24 mouse cellular contexts compared by ENCODE assay signal in genomic region chr10:40512185-40512584, GRCm38 (mm10). TPM values are rescaled to one million over a fixed set of nuclear protein-coding genes. Genes with fewer than 3 reads are reported as not detected.
A peak's percentile ranks its signal among the peaks of the same experiment; 100 is the strongest.
DNase-seq lines count a peak whose midpoint lies in the region; ATAC-seq lines count a peak whose summit lies in the region.
"Had no signal": no experiment of that assay in that cellular context is flagged by ENCODE, and none has a peak within 500 bp of the region (broad histone marks: within the 10 kb centered on the region; RNA-seq: fewer than 3 reads in every experiment).

No protein-coding gene starts in this region.

- H3K27ac ChIP-seq in intestine, embryonic 14.5 days (ENCODE audit: low read depth), result no peak overlapping the region
- no peak overlapping the region for H3K27ac ChIP-seq in intestine, embryonic 16.5 days (ENCODE audit: low read length)
- H3K27ac ChIP-seq in lung, embryonic 15.5 days, result peak overlapping the region; percentile 62; the same call in 1 of the 2 replicates
- H3K27ac ChIP-seq in stomach, embryonic 15.5 days, result peak overlapping the region; percentile 83
- H3K27ac ChIP-seq: embryonic facial prominence, embryonic 10.5 days; forebrain, embryonic 13.5 days; gastrocnemius, adult 2 months; heart, embryonic 10.5 days; hindbrain, embryonic 13.5 days; hindbrain, postnatal 0 days had no signal

- ATAC-seq in intestine, embryonic 14.5 days (replicated peaks; ENCODE audit: low FRiP score, low TSS enrichment, low read depth), result no peak
- ATAC-seq in intestine, embryonic 16.5 days, result no peak
- ATAC-seq in lung, embryonic 15.5 days (ENCODE audit: borderline replicate concordance, extremely low read depth, low FRiP score, low TSS enrichment), result no peak
- 0 out of 2 replicates have a peak, but pooled peaks have one; percentile 18 for ATAC-seq in granulocyte monocyte progenitor cell, adult 5-6 weeks (replicated peaks; ENCODE audit: poor library complexity, severe bottlenecking)
- ATAC-seq in stomach, embryonic 15.5 days (ENCODE audit: insufficient read depth, low FRiP score, low read depth), result no peak
- ATAC-seq: forebrain, embryonic 13.5 days; hindbrain, postnatal 0 days had no signal

- H3K36me3 ChIP-seq in intestine, embryonic 14.5 days (ENCODE audit: control insufficient read depth, insufficient read depth, low read length), result no peaks in the 10 kb centered on the region
- H3K36me3 ChIP-seq in intestine, embryonic 16.5 days (ENCODE audit: control insufficient read depth, insufficient read depth, low read length), result no peaks in the 10 kb centered on the region
- no peaks in the 10 kb centered on the region for H3K36me3 ChIP-seq in lung, embryonic 15.5 days
- H3K36me3 ChIP-seq in stomach, embryonic 15.5 days, result no peaks in the 10 kb centered on the region
- H3K36me3 ChIP-seq: embryonic facial prominence, embryonic 10.5 days; heart, embryonic 10.5 days; hindbrain, embryonic 13.5 days had no signal

- 90% methylated on average over 6 of the region's 6 CpGs for WGBS in intestine, embryonic 14.5 days
- WGBS in intestine, embryonic 16.5 days, result 93% methylated on average over 6 of the region's 6 CpGs
- WGBS in lung, embryonic 15.5 days, result 86% methylated on average over 6 of the region's 6 CpGs
- 79% methylated on average over 6 of the region's 6 CpGs for WGBS in stomach, embryonic 15.5 days

- no peak overlapping the region for H3K4me2 ChIP-seq in intestine, embryonic 14.5 days (ENCODE audit: low read length)
- no peak overlapping the region for H3K4me2 ChIP-seq in intestine, embryonic 16.5 days (ENCODE audit: low read depth, low read length)
- H3K4me2 ChIP-seq in lung, embryonic 15.5 days, result no peak overlapping the region
- no peak overlapping the region for H3K4me2 ChIP-seq in stomach, embryonic 15.5 days
- H3K4me2 ChIP-seq: forebrain, embryonic 13.5 days; hindbrain, embryonic 13.5 days had no signal

- DNase-seq in intestine, embryonic 14.5 days (ENCODE audit: low spot score), result peak; percentile 34
- no peak for DNase-seq in lung, postnatal 4 days
- DNase-seq in Muller cell, postnatal 12 days (ENCODE audit: inconsistent ontology term), result no peak
- DNase-seq in yolk sac, embryonic 10.5 days (ENCODE audit: low spot score), result no peak
- DNase-seq: adrenal gland, postnatal 14 days; cerebellum, adult 2 months; cerebellum, postnatal 10 days; gastrocnemius, adult 2 months; gastrocnemius, postnatal 25 days; heart, adult 18-20 months; heart, postnatal 14 days had no signal

- H3K9me3 ChIP-seq in intestine, embryonic 14.5 days (ENCODE audit: control insufficient read depth, low read length), result no peaks in the 10 kb centered on the region
- H3K9me3 ChIP-seq in intestine, embryonic 16.5 days (ENCODE audit: control insufficient read depth, low read length), result no peaks in the 10 kb centered on the region
- H3K9me3 ChIP-seq in lung, embryonic 15.5 days, result no peaks in the 10 kb centered on the region
- no peaks in the 10 kb centered on the region for H3K9me3 ChIP-seq in stomach, embryonic 15.5 days
- H3K9me3 ChIP-seq: embryonic facial prominence, embryonic 10.5 days; forebrain, embryonic 13.5 days; heart, embryonic 10.5 days; hindbrain, embryonic 13.5 days had no signal

- no peaks in the 10 kb centered on the region for H3K4me1 ChIP-seq in intestine, embryonic 14.5 days (replicated peaks; ENCODE audit: control insufficient read depth, insufficient read depth, low read length)
- H3K4me1 ChIP-seq in intestine, embryonic 16.5 days (ENCODE audit: control insufficient read depth, insufficient read depth, low read length), result peaks cover 3% of the 10 kb centered on the region; the same call in 1 of the 2 replicates
- H3K4me1 ChIP-seq in lung, embryonic 15.5 days, result peaks cover 12% of the 10 kb centered on the region
- H3K4me1 ChIP-seq in stomach, embryonic 15.5 days, result no peaks in the 10 kb centered on the region
- H3K4me1 ChIP-seq: forebrain, embryonic 13.5 days; heart, embryonic 10.5 days had no signal

- no peak overlapping the region for H3K9ac ChIP-seq in intestine, embryonic 14.5 days (ENCODE audit: low read length)
- no peak overlapping the region for H3K9ac ChIP-seq in intestine, embryonic 16.5 days (ENCODE audit: low read depth, low read length)
- no peak overlapping the region for H3K9ac ChIP-seq in lung, embryonic 15.5 days
- no peak overlapping the region for H3K9ac ChIP-seq in stomach, embryonic 15.5 days
- H3K9ac ChIP-seq: forebrain, embryonic 13.5 days; hindbrain, embryonic 13.5 days had no signal

- H3K4me3 ChIP-seq in intestine, embryonic 14.5 days (ENCODE audit: low read depth, low read length), result no peak overlapping the region
- no peak overlapping the region for H3K4me3 ChIP-seq in intestine, embryonic 16.5 days (ENCODE audit: low read length)
- H3K4me3 ChIP-seq in lung, embryonic 15.5 days, result no peak overlapping the region
- H3K4me3 ChIP-seq in stomach, embryonic 15.5 days (replicated peaks), result no peak overlapping the region
- H3K4me3 ChIP-seq: embryonic facial prominence, embryonic 10.5 days; forebrain, embryonic 13.5 days; gastrocnemius, adult 2 months; heart, embryonic 10.5 days; hindbrain, embryonic 13.5 days had no signal

- H3K27me3 ChIP-seq in intestine, embryonic 14.5 days (replicated peaks; ENCODE audit: control insufficient read depth, insufficient read depth, low read length), result no peaks in the 10 kb centered on the region
- no peaks in the 10 kb centered on the region for H3K27me3 ChIP-seq in intestine, embryonic 16.5 days (replicated peaks; ENCODE audit: control insufficient read depth, insufficient read depth, low read length)
- no peaks in the 10 kb centered on the region for H3K27me3 ChIP-seq in lung, embryonic 15.5 days
- H3K27me3 ChIP-seq in stomach, embryonic 15.5 days (replicated peaks), result no peaks in the 10 kb centered on the region
- H3K27me3 ChIP-seq: forebrain, embryonic 13.5 days; hindbrain, embryonic 13.5 days had no signal

RNA-seq across cellular contexts. Expression of gene Slc22a16, which starts 58.0 kb away (rescaled TPM):
- polyA plus RNA-seq in intestine, embryonic 14.5 days (2014; fragmentation: Nextera tagmentation; extraction: Ambion mirVana), result not detected in 2 replicates
- not detected in 2 replicates for polyA plus RNA-seq in intestine, embryonic 16.5 days (2015; fragmentation: Nextera tagmentation; extraction: Ambion mirVana)
- polyA plus RNA-seq in lung, embryonic 15.5 days (2015; fragmentation: Nextera tagmentation; extraction: Ambion mirVana), result not detected in 2 replicates
- not detected in 2 replicates for total RNA-seq in granulocyte monocyte progenitor cell, adult 5-6 weeks (2014; fragmentation: Nextera tagmentation)
- not detected in 2 replicates for total RNA-seq in granulocyte monocyte progenitor cell, adult 5-6 weeks (2017)
- polyA plus RNA-seq in stomach, embryonic 15.5 days (2015; fragmentation: Nextera tagmentation; extraction: Ambion mirVana), result not detected in 2 replicates
- total RNA-seq: adrenal gland, postnatal 14 days; ES-E14; gastrocnemius, adult 2 months; gastrocnemius, postnatal 25 days; heart, adult 18-20 months; heart, postnatal 14 days; hematopoietic stem cell, adult 5-6 weeks; hindbrain, postnatal 0 days had no signal
- polyA plus RNA-seq: cerebellum, adult 2 months; embryonic facial prominence, embryonic 10.5 days; embryonic facial prominence, embryonic 14.5 days; forebrain, embryonic 13.5 days; heart, embryonic 10.5 days; heart, embryonic 14.5 days; hindbrain, embryonic 13.5 days; hindbrain, postnatal 0 days had no signal

Comparison
In these comparisons a context has a peak if more than half of its experiments do, and no peak if none do; other contexts are left out.
1. H3K27ac ChIP-seq: peak in lung, embryonic 15.5 days (single experiment) and stomach, embryonic 15.5 days (single experiment); none in intestine, embryonic 14.5 days (single experiment) and intestine, embryonic 16.5 days (single experiment).